Mouse (Mus musculus): ENCODE data around the gene Arhgef28. TPM values are rescaled to one million over a fixed set of nuclear protein-coding genes. Genes with fewer than 3 reads are reported as not detected.

The Arhgef28 gene
- polyA plus RNA-seq, 1 experiment = 11.3 TPM

DNA sequence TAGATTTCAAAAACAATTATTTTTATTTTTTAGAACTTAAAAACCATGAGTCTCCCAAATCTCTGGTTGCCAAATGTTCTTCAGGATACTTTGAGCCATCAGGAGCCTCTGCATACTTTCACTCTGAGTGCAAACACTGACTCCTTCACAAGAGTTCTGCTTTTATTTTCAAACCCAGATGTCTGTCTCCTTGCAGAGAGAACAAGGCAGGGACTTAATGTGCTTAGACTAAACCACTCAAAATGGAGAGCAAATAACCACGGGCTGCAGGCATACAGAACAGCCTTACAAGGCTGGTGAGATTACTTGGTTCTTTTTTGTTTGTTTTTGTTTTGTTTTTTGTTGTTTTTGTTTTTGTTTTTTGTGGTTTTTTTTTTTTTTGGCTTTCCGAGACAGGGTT lies 98.6 kb downstream of the Arhgef28 start:
- TF ChIP-seq POLR2A (IDR thresholded peaks at IDR 0.05; ENCODE audit: borderline replicate concordance, extremely low read depth, insufficient read depth, insufficient read length, poor library complexity, severe bottlenecking) = no peak
- TF ChIP-seq CTCF (IDR thresholded peaks at IDR 0.05; ENCODE audit: borderline replicate concordance, extremely low read depth, insufficient read depth, insufficient read length) = no peak
- no peak for DNase-seq (ENCODE audit: low read depth)

DNA sequence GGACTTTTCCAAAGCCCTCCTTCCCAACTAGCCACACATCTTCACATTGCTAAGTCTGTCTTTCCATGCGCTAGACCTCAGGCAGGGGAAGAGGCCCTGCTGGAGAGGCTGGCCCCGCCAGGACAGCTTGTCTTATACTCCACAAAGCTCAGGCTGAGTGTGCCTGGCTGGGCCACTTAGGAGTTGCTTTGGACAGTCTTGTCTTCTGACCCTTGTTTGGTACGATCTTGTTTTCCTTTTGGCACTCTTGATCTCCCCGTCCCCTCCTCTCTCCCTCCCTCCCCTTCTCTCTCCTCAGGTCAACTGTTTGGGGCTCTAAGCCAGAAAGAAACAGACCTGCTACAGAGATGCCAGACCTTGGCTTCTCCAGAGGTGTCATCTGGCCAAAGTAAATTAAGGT lies 110.3 kb downstream of the Arhgef28 start:
- DNase-seq (ENCODE audit: low read depth) = no peak
- TF ChIP-seq POLR2A (IDR thresholded peaks at IDR 0.05; ENCODE audit: borderline replicate concordance, extremely low read depth, insufficient read depth, insufficient read length, poor library complexity, severe bottlenecking) = no peak
- no peak for TF ChIP-seq CTCF (IDR thresholded peaks at IDR 0.05; ENCODE audit: borderline replicate concordance, extremely low read depth, insufficient read depth, insufficient read length)

DNA sequence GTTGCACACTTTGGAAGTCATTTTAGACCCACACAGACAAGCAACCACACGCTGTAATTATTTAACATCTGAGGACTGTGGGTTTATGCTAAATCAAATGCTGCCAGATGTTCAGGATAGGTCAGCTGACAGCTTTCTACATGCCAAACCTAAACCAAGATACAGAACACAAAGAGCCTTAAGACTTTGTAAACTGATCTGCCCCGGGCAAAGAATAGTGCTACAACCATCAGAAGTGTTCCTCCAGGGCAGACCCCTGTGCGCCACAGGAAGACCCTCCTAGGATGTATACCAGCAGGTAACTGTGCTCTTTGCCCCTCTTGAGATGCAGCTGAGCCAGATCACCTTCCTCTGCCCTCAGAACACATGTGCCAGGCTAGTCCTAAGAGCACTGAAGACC lies 111.9 kb downstream of the Arhgef28 start:
- no peak for TF ChIP-seq CTCF (IDR thresholded peaks at IDR 0.05; ENCODE audit: borderline replicate concordance, extremely low read depth, insufficient read depth, insufficient read length)
- no peak for TF ChIP-seq POLR2A (IDR thresholded peaks at IDR 0.05; ENCODE audit: borderline replicate concordance, extremely low read depth, insufficient read depth, insufficient read length, poor library complexity, severe bottlenecking)
- DNase-seq (ENCODE audit: low read depth) = no peak

DNA sequence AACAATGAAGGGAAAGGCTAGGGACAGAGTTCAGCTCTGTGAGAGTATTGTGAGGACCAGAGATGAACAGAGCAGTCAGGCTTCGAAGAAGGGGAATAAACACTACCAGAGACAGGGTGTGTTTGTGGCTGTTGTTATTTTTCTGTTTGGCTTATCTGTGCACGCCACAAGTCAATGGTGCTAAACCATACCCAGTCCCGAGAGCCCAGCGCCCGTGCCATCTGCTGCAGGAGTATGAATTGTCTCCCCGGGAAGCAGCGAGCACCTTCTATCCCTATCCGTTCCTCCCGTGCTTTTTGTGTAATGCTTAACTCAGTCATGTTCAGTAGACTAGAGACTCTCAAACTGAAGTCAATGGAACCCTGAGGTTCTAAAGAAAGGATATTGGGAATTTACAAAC lies 112.8 kb downstream of the Arhgef28 start:
- DNase-seq (ENCODE audit: low read depth) = no peak
- TF ChIP-seq CTCF (IDR thresholded peaks at IDR 0.05; ENCODE audit: borderline replicate concordance, extremely low read depth, insufficient read depth, insufficient read length) = no peak
- TF ChIP-seq POLR2A (IDR thresholded peaks at IDR 0.05; ENCODE audit: borderline replicate concordance, extremely low read depth, insufficient read depth, insufficient read length, poor library complexity, severe bottlenecking) = no peak

DNA sequence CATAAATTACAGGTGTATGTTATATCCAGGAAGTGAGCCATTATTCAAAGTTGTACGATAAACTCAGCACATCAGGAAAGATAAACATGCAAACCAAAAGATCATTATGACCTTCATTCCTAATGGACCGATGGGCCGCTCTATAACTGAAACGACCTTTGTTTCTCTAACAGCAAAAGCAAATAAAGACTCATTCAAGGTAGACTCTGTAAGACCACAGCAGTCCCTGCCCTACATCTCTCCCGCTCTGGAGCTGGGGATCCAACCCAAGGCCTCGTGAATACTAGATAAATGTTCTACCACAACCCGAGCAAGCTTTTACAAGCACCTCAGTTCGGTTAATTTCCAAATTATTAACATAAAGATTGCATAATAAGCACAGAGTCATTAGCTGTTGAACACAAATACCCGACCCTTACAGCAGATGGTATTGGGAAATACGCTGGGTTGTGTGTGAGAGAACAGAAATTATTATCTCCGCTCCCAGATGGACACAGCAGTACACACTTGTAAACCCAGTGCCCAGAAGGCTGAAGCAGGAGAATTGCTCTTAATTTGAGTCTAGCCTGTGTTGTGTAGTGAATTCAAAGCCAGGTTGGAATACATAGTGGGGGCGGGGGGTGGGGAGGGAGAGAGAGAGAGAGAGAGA lies 113.8 kb downstream of the Arhgef28 start:
- no peak for DNase-seq (ENCODE audit: low read depth)
- TF ChIP-seq CTCF (IDR thresholded peaks at IDR 0.05; ENCODE audit: borderline replicate concordance, extremely low read depth, insufficient read depth, insufficient read length) (no peak), POLR2A (IDR thresholded peaks at IDR 0.05; ENCODE audit: borderline replicate concordance, extremely low read depth, insufficient read depth, insufficient read length, poor library complexity, severe bottlenecking) (no peak)

DNA sequence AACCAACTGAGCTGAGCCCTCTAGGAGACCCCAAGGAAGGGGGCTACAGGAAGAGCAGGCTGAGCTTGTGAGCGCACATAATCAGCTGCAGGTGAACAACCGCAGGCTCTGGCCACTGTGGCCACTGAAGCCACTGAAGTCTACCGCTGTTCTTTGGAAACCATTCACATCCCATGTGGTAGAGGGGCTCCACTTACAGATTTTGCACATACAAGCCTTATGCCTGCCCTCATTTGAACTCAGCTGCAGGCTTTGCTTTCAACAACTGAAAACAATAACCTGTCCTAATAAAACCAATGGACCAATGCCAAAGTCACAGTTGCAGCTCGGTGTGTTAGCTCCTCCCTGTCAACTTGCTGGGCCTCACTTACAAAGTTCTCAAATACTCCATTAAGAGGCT lies 126.6 kb downstream of the Arhgef28 start:
- no peak for DNase-seq (ENCODE audit: low read depth)
- no peak for TF ChIP-seq CTCF (IDR thresholded peaks at IDR 0.05; ENCODE audit: borderline replicate concordance, extremely low read depth, insufficient read depth, insufficient read length)
- no peak for TF ChIP-seq POLR2A (IDR thresholded peaks at IDR 0.05; ENCODE audit: borderline replicate concordance, extremely low read depth, insufficient read depth, insufficient read length, poor library complexity, severe bottlenecking)

DNA sequence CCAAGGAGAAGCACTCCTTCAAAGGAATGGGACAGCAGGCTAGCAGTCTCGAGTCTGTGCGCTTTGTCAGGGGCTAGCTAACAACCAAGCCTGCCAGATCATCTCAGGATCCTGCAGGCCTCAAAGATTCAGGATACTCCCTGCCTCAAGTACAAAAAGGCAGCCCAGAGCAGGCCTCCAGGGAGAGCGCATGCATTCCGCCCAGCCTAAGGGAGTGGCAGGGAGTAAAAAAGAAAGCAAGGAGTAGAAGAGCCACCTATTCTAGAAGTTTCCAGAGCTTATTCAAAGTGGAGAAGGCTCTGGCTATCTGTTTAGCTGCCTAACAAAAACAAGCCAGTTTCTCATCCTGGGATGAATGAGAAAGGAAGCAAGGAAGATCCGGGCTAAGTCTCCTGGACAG lies 128.0 kb downstream of the Arhgef28 start:
- DNase-seq (ENCODE audit: low read depth) = no peak
- TF ChIP-seq POLR2A (IDR thresholded peaks at IDR 0.05; ENCODE audit: borderline replicate concordance, extremely low read depth, insufficient read depth, insufficient read length, poor library complexity, severe bottlenecking) (no peak), CTCF (IDR thresholded peaks at IDR 0.05; ENCODE audit: borderline replicate concordance, extremely low read depth, insufficient read depth, insufficient read length) (no peak)

DNA sequence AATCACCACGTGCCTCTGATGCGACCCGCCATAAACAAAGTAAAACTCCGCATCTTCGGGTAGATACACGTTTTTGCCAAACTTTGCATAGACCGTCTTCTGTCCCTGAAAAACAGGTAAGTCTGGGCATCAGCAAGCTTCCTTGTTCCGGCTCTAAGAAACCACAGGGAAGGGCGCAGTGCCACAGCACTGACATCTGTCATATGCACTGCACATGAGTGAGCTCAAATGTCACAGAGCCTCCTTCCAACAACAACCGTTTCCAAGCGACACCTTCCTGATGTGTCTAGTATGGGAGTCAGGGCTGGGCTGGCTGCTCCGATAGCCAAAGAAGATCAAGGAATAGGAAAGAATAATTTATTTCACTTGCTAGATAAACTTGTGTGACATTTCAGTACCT lies 129.0 kb downstream of the Arhgef28 start:
- no peak for DNase-seq (ENCODE audit: low read depth)
- no peak for TF ChIP-seq POLR2A (IDR thresholded peaks at IDR 0.05; ENCODE audit: borderline replicate concordance, extremely low read depth, insufficient read depth, insufficient read length, poor library complexity, severe bottlenecking)
- TF ChIP-seq CTCF (IDR thresholded peaks at IDR 0.05; ENCODE audit: borderline replicate concordance, extremely low read depth, insufficient read depth, insufficient read length) = no peak

DNA sequence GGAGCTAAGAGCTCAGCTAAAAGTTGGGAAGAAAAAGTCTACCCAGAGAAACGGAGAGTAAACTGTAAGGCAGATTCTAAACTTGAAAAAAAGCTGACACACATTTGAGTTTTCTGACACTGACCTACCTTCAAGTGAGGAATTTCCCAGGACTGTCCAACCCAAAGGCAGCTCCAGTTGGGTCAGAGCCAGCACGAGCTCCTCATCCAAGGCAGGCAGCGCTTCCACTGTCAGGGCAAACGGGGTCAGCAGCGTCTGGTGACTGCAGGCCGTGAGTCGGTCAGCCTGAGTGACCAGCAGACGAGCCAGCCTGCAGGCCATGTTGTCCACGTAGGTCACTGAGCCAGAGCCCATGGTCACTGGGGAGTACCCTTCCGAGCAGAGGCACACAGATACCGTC lies 131.4 kb downstream of the Arhgef28 start:
- no peak for DNase-seq (ENCODE audit: low read depth)
- no peak for TF ChIP-seq CTCF (IDR thresholded peaks at IDR 0.05; ENCODE audit: borderline replicate concordance, extremely low read depth, insufficient read depth, insufficient read length)
- TF ChIP-seq POLR2A (IDR thresholded peaks at IDR 0.05; ENCODE audit: borderline replicate concordance, extremely low read depth, insufficient read depth, insufficient read length, poor library complexity, severe bottlenecking) = no peak

DNA sequence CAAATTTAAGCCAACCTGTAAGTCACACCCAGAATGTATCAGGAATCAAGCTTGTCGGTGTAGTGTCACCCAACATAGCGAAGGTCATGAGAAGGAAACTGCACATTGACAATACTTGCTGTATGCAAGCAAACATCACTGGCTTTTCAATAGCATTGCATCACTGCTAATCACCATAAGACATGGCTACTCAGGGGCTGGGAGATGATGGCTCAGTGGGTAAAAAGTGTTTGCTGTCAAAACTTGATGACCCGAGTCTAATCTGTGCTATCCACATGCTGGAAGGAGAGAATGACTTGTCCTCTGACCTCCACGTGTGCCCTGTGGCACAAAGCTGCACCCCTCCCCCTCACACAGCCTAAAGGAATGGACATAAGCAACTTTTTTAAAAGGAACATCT lies 133.0 kb downstream of the Arhgef28 start:
- no peak for TF ChIP-seq POLR2A (IDR thresholded peaks at IDR 0.05; ENCODE audit: borderline replicate concordance, extremely low read depth, insufficient read depth, insufficient read length, poor library complexity, severe bottlenecking)
- no peak for TF ChIP-seq CTCF (IDR thresholded peaks at IDR 0.05; ENCODE audit: borderline replicate concordance, extremely low read depth, insufficient read depth, insufficient read length)
- DNase-seq (ENCODE audit: low read depth) = no peak

DNA sequence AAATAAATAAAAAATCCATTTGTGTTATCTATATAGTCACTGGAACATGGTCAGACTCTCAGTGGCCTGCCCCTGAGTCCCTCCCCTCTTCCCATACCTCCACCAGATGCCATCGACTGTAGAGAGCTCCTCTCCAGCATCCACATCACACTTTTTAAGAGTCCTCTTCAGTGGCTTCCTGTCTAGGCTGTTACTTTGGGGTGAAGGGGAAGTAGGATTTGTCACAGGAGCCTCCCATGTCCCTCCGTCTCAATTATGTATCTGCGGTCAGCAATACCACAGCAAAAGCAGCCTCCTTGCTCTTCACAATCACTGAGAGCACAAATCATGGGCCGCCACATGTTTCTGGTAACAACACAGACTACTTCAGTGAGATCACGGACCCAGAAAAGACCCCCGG lies 135.8 kb downstream of the Arhgef28 start:
- TF ChIP-seq CTCF (IDR thresholded peaks at IDR 0.05; ENCODE audit: borderline replicate concordance, extremely low read depth, insufficient read depth, insufficient read length) (no peak), POLR2A (IDR thresholded peaks at IDR 0.05; ENCODE audit: borderline replicate concordance, extremely low read depth, insufficient read depth, insufficient read length, poor library complexity, severe bottlenecking) (no peak)
- DNase-seq (ENCODE audit: low read depth) = no peak

DNA sequence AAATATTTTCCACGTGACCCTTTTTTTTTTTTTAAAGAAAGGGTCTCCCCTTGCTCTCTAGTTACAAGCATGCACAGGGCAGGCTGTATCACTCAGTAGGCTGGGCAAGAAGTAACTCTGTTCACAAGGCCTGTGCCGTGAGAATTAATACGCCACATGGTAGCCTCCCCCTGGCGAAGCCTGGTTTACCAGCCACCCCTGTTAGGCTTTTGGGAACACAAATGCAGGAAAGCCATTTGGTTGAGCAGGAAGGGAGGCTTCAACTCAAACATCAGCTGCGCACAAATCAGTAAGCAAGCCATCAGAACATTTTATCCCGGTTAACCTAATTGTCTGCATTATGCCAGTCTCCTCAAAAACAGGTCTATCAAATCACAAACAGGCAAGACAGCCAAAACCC lies 136.6 kb downstream of the Arhgef28 start:
- no peak for DNase-seq (ENCODE audit: low read depth)
- TF ChIP-seq CTCF (IDR thresholded peaks at IDR 0.05; ENCODE audit: borderline replicate concordance, extremely low read depth, insufficient read depth, insufficient read length) (no peak), POLR2A (IDR thresholded peaks at IDR 0.05; ENCODE audit: borderline replicate concordance, extremely low read depth, insufficient read depth, insufficient read length, poor library complexity, severe bottlenecking) (no peak)
